Mouse (Mus musculus) MEL (cell line): ENCODE measurements around the gene Rcn1. TPM values are rescaled to one million over a fixed set of nuclear protein-coding genes. Genes with fewer than 3 reads are reported as not detected.

Experiments used
- DNase-seq: peaks from one replicate; pipeline ENCODE4 v3.0.0; 2011; ENCODE audit warnings: low read depth, low spot score
- H3K27ac ChIP-seq: 2 replicates; pipeline ENCODE4 v1.5.1; 2012; ENCODE audit warnings: low read depth, mild to moderate bottlenecking, control low read depth, low read length, moderate library complexity; ENCODE audit not compliant: control insufficient read depth
- H3K27me3 ChIP-seq, 2 experiments: fragments of 150-350 bp in 1 of 2; sonication (generic) in 1 of 2; 2 replicates each; pipeline ENCODE4 v1.6.1; 2012; ENCODE audit warnings: low read length in 2 of 2, mild to moderate bottlenecking in 2 of 2, improper control_type of control experiment in 1 of 2, moderate library complexity in 1 of 2; ENCODE audit not compliant: insufficient read depth in 2 of 2, control insufficient read depth in 1 of 2
- H3K36me3 ChIP-seq, 2 experiments: 2 replicates each; pipeline ENCODE4 v1.6.1; 2012 to 2014; ENCODE audit warnings: low read length in 2 of 2, improper control_type of control experiment in 1 of 2, inconsistent platforms in 1 of 2, mild to moderate bottlenecking in 1 of 2; ENCODE audit not compliant: insufficient read depth in 2 of 2, control insufficient read depth in 1 of 2
- H3K4me1 ChIP-seq, 2 experiments: fragments of 150-350 bp in 1 of 2; sonication (generic) in 1 of 2; 2 replicates each; pipeline ENCODE4 v1.6.1; 2012; ENCODE audit warnings: low read length in 2 of 2, improper control_type of control experiment in 1 of 2, mild to moderate bottlenecking in 1 of 2; ENCODE audit not compliant: insufficient read depth in 2 of 2, control insufficient read depth in 1 of 2
- H3K4me3 ChIP-seq, 2 experiments: fragments of 150-350 bp in 1 of 2; sonication (generic) in 1 of 2; 2 replicates each; pipeline ENCODE4 v1.5.1; 2012; ENCODE audit warnings: low read depth in 2 of 2, low read length in 2 of 2, mild to moderate bottlenecking in 2 of 2, moderate library complexity in 2 of 2, control low read depth in 1 of 2, improper control_type of control experiment in 1 of 2; ENCODE audit not compliant: control insufficient read depth in 1 of 2, insufficient read depth in 1 of 2
- H3K79me2 ChIP-seq: 2 replicates; pipeline ENCODE4 v1.6.1; 2012; ENCODE audit warnings: mild to moderate bottlenecking, low read length, moderate library complexity; ENCODE audit not compliant: control insufficient read depth, poor library complexity, insufficient read depth
- H3K9ac ChIP-seq: 2 replicates; pipeline ENCODE4 v1.6.1; 2012; ENCODE audit warnings: low read depth, mild to moderate bottlenecking, control low read depth, low read length, moderate library complexity; ENCODE audit not compliant: control insufficient read depth, poor library complexity, severe bottlenecking
- H3K9me3 ChIP-seq: fragments of 150-350 bp; sonication (generic); replicated peaks from 2 replicates; pipeline ENCODE4 v1.6.1; 2012; ENCODE audit warnings: mild to moderate bottlenecking, low read length, improper control_type of control experiment, moderate library complexity; ENCODE audit not compliant: insufficient read depth
- CHD1 ChIP-seq: IDR thresholded peaks from 2 replicates; pipeline ENCODE4 v1.6.1; 2012; ENCODE audit warnings: low read depth, mild to moderate bottlenecking, inconsistent platforms, low read length, improper control_type of control experiment
- CHD2 ChIP-seq: IDR thresholded peaks from 2 replicates; pipeline ENCODE4 v1.6.1; 2011; ENCODE audit warnings: low read length, improper control_type of control experiment
- GABPA ChIP-seq: IDR thresholded peaks from 2 replicates; pipeline ENCODE4 v1.6.1; 2012; ENCODE audit warnings: low read depth, mild to moderate bottlenecking, inconsistent platforms, low read length, improper control_type of control experiment, moderate library complexity
- HCFC1 ChIP-seq: IDR thresholded peaks from 2 replicates; pipeline ENCODE4 v1.6.1; 2012; ENCODE audit warnings: low read depth, mild to moderate bottlenecking, inconsistent platforms, low read length, improper control_type of control experiment, moderate library complexity
- JUND ChIP-seq: IDR thresholded peaks from 2 replicates; pipeline ENCODE4 v1.6.1; 2011; ENCODE audit warnings: low read depth, mild to moderate bottlenecking, improper control_type of control experiment, low read length
- KAT2A ChIP-seq: conservative IDR thresholded peaks from 2 replicates; pipeline ENCODE4 v1.6.1; 2012; ENCODE audit warnings: low read depth, low read length, improper control_type of control experiment, inconsistent platforms
- MAX ChIP-seq: IDR thresholded peaks from 2 replicates; pipeline ENCODE4 v1.6.1; 2011; ENCODE audit warnings: low read length, improper control_type of control experiment
- MEF2A ChIP-seq: IDR thresholded peaks from 2 replicates; pipeline ENCODE4 v1.6.1; 2014; ENCODE audit warnings: low read depth, mild to moderate bottlenecking, inconsistent platforms, low read length, improper control_type of control experiment; ENCODE audit not compliant: poor library complexity, insufficient replicate concordance, severe bottlenecking; ENCODE audit errors: extremely low read depth
- POLR2AphosphoS2 ChIP-seq: IDR thresholded peaks from 2 replicates; pipeline ENCODE4 v1.6.1; 2011; ENCODE audit warnings: low read length, improper control_type of control experiment
- POLR2AphosphoS5 ChIP-seq: IDR thresholded peaks from 2 replicates; pipeline ENCODE4 v1.6.1; 2012; ENCODE audit warnings: low read depth, borderline replicate concordance, mild to moderate bottlenecking, inconsistent platforms, low read length, moderate library complexity, mixed read lengths
- RAD21 ChIP-seq: IDR thresholded peaks from 2 replicates; pipeline ENCODE4 v1.6.1; 2011; ENCODE audit warnings: mild to moderate bottlenecking, low read depth, low read length, improper control_type of control experiment
- RCOR1 ChIP-seq: IDR thresholded peaks from 2 replicates; pipeline ENCODE4 v1.6.1; 2012; ENCODE audit warnings: low read depth, mild to moderate bottlenecking, inconsistent platforms, low read length, improper control_type of control experiment
- SIN3A ChIP-seq: IDR thresholded peaks from 2 replicates; pipeline ENCODE4 v1.6.1; 2012; ENCODE audit warnings: low read length, improper control_type of control experiment, inconsistent platforms
- SMC3 ChIP-seq: IDR thresholded peaks from 2 replicates; pipeline ENCODE4 v1.6.1; 2011; ENCODE audit warnings: low read depth, low read length, improper control_type of control experiment
- TAL1 ChIP-seq: IDR thresholded peaks from 2 replicates; pipeline ENCODE4 v1.6.1; 2012; ENCODE audit warnings: mild to moderate bottlenecking, inconsistent platforms, low read length, moderate library complexity, mixed read lengths
- ZMIZ1 ChIP-seq: IDR thresholded peaks from 2 replicates; pipeline ENCODE4 v1.6.1; 2012; ENCODE audit warnings: low read depth, mild to moderate bottlenecking, inconsistent platforms, low read length, improper control_type of control experiment, moderate library complexity
- ZNF384 ChIP-seq: IDR thresholded peaks from 2 replicates; pipeline ENCODE4 v1.6.1; 2012; ENCODE audit warnings: low read depth, mild to moderate bottlenecking, inconsistent platforms, low read length, improper control_type of control experiment
- polyA plus RNA-seq, 2 experiments: library from polyadenylated mRNA; stranded (reverse) in 1 of 2; unstranded in 1 of 2; fragments of >175 nt in 1 of 2; fragments of >200 nt in 1 of 2; gene quantifications; 2 replicates each; pipeline versions ENCODE4 v1.2.1 to v1.2.4; 2012; ENCODE audit warnings: low replicate concordance in 2 of 2, low read depth in 1 of 2; ENCODE audit not compliant: insufficient read length in 2 of 2, insufficient read depth in 1 of 2, missing spikeins in 1 of 2
- total RNA-seq: library from RNA; depleted of rRNA; stranded (reverse); fragments of 300-350 nt; gene quantifications from 2 replicates; pipeline ENCODE4 v1.2.3, GENCODE M21; 2012

Gene Rcn1
- total and polyA plus RNA-seq, 3 experiments, result 45.7 to 51.0 TPM; not detected in 1

DNA sequence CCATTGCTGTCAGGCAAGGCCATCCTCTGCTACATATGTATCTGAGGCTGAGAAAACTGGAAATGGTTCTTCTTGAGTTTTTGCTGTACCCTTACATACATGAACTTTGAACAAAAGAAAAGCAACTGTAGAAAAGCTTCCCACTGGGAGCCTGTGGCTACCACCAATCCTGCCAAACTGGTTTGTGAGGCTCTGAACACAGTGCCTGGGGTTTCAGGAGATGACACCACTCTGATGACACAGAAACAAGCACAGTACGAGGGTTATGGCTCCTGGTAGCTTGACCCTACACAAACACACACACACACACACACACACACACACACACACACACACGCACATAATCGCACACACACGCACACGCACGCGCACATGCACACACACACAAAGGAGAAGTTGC, 23.9 kb downstream of the Rcn1 start:
- TF ChIP-seq SMC3 (no peak), HCFC1 (no peak), ZNF384 (no peak), RCOR1 (no peak), MEF2A (no peak), CHD2 (no peak), ZMIZ1 (no peak), CHD1 (no peak), KAT2A (no peak), JUND (no peak), TAL1 (no peak)
- H3K9ac ChIP-seq, result no peak overlapping the region
- H3K4me3 ChIP-seq, result no peak overlapping the region
- no peak overlapping the region for H3K27ac ChIP-seq
- no peaks in the 10 kb centered on the region for H3K36me3 ChIP-seq
- no peaks in the 10 kb centered on the region for H3K79me2 ChIP-seq
- H3K27me3 ChIP-seq, result peaks cover 0 to 5% of the 10 kb centered on the region in 2 experiments; a peak in 1 of 4 replicates
- no peaks in the 10 kb centered on the region for H3K9me3 ChIP-seq
- H3K4me1 ChIP-seq, result peaks cover 0 to 3% of the 10 kb centered on the region in 2 experiments; a peak in 1 of 4 replicates
- DNase-seq, result no peak

DNA sequence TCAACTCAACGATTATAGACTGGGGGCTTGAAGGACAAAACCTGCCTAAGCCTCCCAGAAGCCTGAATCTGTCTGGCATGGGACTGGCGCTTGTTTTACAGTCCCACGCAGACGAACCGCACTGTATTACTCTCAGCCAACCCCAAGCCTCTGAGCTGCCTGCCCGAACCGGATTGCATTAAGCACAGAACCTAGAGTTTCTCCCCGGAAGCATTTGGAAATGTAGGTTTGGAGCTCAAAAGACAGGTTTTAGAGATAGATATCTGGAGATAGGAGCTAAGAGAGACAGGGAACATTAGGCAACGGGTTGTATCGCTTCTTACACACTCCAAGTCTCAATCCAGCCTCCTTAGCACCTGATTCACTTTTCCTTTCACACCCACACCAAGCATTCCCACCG, 25.5 kb downstream of the Rcn1 start:
- DNase-seq, result no peak
- Histone ChIP-seq H3K4me1 (peaks cover 0 to 3% of the 10 kb centered on the region in 2 experiments; a peak in 1 of 4 replicates), H3K27me3 (peaks cover 1 to 5% of the 10 kb centered on the region in 2 experiments; a peak in 2 of 4 replicates), H3K36me3 (no peaks in the 10 kb centered on the region), H3K79me2 (no peaks in the 10 kb centered on the region), H3K27ac (no peak overlapping the region), H3K9me3 (no peaks in the 10 kb centered on the region)
- TF ChIP-seq POLR2AphosphoS5 (no peak), MAX (no peak), RAD21 (no peak), GABPA (no peak), SIN3A (no peak), POLR2AphosphoS2 (no peak), HCFC1 (no peak), MEF2A (no peak), TAL1 (no peak)
- TF ChIP-seq, all 39 proteins: peak for 0
- Histone ChIP-seq H3K4me3 (no peak overlapping the region), H3K9ac (no peak overlapping the region)
